Comparison of ENCODE assay signal across 1 mouse cellular context in the genomic region with DNA sequence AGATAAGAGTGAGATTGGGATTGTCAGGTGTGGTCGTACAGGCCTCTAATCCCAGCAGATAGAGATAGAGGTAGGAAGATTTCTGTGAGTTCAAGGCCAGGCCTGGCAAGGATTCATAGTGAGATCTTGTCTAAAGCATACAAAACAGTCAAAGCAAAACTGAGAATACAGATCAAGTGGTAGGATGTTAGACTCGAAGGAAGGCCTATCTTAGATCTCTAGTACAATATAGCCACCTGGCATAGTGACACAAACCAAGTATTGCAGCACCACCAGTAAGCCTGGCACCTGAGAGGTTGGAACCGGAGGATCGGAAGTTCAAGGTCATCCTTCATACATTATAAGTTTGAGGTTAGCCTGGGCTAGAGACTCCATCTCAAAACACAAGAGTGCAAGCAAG.
TF ChIP-seq lines count a peak whose summit lies in the region.

No protein-coding gene starts in this region.

TF ChIP-seq in CH12.LX, 34 proteins besides CTCF, POLR2A, EP300 and RAD21 (continued from another document):
- TF ChIP-seq TCF12 (IDR thresholded peaks at IDR 0.05; ENCODE audit: low read depth, low read length) (peak; percentile 35; the same call in 1 of the 2 replicates), JUND (conservative IDR thresholded peaks at IDR 0.05; ENCODE audit: low read depth, low read length) (peak; percentile 66)
